Mouse (Mus musculus) adrenal gland, adult 8-10 months (tissue): ENCODE results near the gene Bloc1s5. TPM values are rescaled to one million over a fixed set of nuclear protein-coding genes. Genes with fewer than 3 reads are reported as not detected.

Experiments used
- DNase-seq: peaks from one replicate; pipeline ENCODE4 v3.0.0; 2022
- total RNA-seq, 4 experiments: library from RNA; stranded (reverse); gene quantifications; 2 replicates each; pipeline ENCODE4 v1.2.4; 2022

Gene Bloc1s5
- total RNA-seq, 4 experiments from 2014 or later, result 23.9 to 32.4 (median 24.1) TPM

- DNase-seq, result no peak
Observed at GRCm38 (mm10) chr13:38554611-38555010, 80.3 kb downstream of the Bloc1s5 start.

- DNase-seq, result no peak
Observed at GRCm38 (mm10) chr13:38554210-38554609, 80.7 kb downstream of the Bloc1s5 start.

- DNase-seq, result no peak
Observed at GRCm38 (mm10) chr13:38548681-38549080, 86.2 kb downstream of the Bloc1s5 start.

- DNase-seq, result no peak
Observed at GRCm38 (mm10) chr13:38547717-38548116, 87.2 kb downstream of the Bloc1s5 start.

- no peak for DNase-seq
Observed at GRCm38 (mm10) chr13:38546754-38547153, 88.2 kb downstream of the Bloc1s5 start.

GRCm38 (mm10) chr13:38545460-38545859, 89.4 kb downstream of the Bloc1s5 start:
- DNase-seq, result no peak

GRCm38 (mm10) chr13:38544769-38545445, 90.0 kb downstream of the Bloc1s5 start:
- no peak for DNase-seq

GRCm38 (mm10) chr13:38543455-38544125, 91.3 kb downstream of the Bloc1s5 start:
- no peak for DNase-seq

Other genes starting within 250 kb of the Bloc1s5 start
- gene Txndc5, start 106.3 kb downstream of the Bloc1s5 start, total RNA-seq, result 100 to 1,000 TPM; 177 to 226 (median 199) TPM
- 10 to 100 TPM; 18.5 to 42.6 (median 34.1) TPM for gene Eef1e1, start 23.9 kb upstream of the Bloc1s5 start, total RNA-seq